Mouse (Mus musculus) frontal cortex, postnatal 25 days (tissue): ENCODE measurements around the gene Actg1.

ENCODE experiments used
- DNase-seq, 2 experiments: peaks; one replicate each; pipeline ENCODE4 v3.0.0; 2022; ENCODE audit warnings: low spot score in 2 of 2

The Actg1 gene

GRCm38 (mm10) chr11:120347791-120348683 is at the start of gene Actg1:
Gene Actg1 (minus strand): TSS chr11:120348542.
- DNase-seq, result peak; percentile 70

DNA sequence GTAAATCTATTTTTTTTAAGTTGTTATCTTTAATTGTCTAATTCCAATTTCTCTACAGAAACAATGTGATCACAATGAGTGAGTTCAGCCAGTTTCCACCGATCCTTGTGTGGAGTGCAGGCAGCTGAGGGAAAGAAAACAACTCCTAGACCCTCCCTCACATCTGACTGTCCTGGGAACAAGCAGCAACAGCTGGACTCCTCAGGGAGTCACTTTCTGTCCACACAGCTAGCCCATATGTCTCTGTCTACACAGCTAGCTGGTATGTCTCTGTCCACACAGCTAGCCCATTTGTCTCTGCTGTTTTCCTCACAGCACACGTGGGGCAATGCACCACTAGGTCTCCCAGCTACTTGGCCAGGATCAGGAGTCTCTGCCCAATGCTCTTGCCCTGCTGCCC is 49.3 kb upstream of the Actg1 start:
- no peak for DNase-seq

DNA sequence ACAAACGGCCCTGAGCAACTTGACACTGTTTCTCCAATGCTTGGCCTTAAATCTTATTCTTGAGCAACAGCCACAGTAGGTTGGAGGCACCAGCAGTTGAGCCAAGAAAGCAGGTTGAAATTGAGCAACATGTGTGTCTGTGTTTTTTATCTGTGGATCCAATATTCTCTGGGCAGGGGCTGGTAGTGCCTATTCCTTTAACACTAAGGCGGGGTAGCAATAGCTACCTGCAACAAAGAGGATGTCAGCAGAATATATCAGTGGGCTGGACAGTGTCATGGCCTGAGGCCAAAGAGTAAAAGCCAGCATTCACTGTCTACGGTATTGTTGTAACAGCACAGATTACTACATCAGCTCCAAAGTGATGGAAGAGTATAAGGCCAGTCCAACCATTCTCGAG is 47.3 kb upstream of the Actg1 start:
- no peak for DNase-seq

- no peak for DNase-seq
Observed at GRCm38 (mm10) chr11:120388580-120388979, 40.2 kb upstream of the Actg1 start.

GRCm38 (mm10) chr11:120387157-120387556 is 38.8 kb upstream of the Actg1 start:
- DNase-seq, result no peak

- no peak for DNase-seq
Observed at GRCm38 (mm10) chr11:120386632-120387031, 38.3 kb upstream of the Actg1 start.

GRCm38 (mm10) chr11:120382509-120382908 is 34.2 kb upstream of the Actg1 start:
- peak in 1 of 2 experiments; percentile 20 for DNase-seq

DNA sequence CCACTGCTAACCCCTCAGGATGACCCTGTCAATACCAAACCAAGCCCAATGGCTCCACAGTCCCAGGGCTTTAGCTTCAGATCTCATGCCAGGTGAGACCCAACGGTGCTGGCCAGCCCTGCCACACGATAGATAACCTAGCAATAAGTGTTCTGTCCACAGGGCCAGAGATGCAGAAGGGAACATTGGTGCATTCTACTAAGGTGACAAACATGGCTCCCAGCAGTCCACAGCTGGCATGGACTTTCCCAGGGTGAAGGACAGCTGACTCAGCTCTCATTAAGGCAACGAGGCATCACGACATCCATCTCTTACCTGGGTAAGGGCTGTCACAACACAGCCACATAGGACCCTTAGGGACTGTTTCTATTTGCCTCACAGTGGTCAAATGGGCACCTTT is 32.8 kb upstream of the Actg1 start:
- no peak for DNase-seq

DNA sequence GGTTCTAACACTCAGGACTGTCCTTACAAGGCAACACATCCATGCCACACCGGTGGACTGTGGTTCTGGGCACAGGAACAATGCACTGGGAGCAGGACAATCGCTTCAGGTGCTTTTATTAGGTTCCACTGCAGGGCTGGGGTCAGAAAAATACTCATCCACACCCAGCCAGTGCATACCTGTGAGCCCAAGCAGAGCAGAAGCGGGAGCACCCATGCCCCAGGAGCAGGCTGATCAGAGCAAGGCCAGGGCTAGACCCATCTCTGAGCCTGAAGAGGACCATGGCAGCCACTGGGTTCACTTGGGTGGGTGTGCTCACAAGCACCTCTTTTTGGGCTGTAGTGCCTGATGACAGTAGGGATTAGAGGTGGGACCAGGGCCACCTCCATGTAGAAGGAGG is 31.9 kb upstream of the Actg1 start:
- no peak for DNase-seq

DNA sequence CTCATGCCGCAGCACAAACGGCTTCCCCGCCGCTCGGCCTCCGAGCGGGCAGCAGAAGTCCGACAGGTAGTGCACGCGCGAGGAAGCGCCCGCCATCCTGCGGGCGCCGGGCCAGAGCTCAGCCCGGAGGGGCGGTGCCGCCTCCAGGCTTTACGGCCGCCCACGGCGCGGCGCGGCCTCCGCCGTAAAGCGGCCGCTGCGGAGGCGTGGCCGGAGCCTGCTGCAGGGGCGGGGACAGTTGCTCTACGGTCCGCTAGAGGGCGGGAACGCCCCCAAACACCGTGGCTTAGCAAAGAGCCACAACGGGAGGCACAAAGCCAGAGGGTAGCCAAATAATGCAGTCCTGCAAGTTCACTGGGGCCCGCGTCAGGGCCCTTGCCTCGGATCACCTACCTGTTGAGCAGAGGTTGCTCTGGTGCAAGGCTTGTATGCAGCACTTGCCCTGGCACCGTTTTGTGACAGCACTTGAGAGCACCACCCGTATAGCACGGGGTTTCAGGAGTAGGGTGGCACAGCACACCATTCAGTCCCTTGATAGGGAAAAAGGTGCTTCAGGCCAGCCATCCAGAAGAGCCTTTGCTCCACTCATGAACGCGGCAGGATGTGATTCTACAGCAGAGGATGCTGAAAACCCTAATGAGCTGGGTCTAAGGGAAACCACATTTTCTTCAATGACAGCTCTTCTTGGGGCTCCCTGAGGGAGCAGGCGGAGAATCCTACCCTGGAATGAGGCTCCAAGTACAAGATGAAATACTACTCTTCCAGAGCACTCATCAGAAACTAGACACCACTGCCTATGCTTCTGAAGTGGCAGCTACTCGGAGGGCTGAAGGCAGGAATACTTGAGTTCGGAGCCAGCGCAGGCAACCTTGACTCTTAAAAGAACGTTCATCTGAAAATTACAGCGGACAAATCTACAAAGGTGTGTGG is 30.5 kb upstream of the Actg1 start, which contains the start of gene Faap100:
TSS of gene Faap100 (minus strand) at position 154 of the 930 bp plus-strand sequence.
- DNase-seq, result peak; percentile 62 to 75

DNA sequence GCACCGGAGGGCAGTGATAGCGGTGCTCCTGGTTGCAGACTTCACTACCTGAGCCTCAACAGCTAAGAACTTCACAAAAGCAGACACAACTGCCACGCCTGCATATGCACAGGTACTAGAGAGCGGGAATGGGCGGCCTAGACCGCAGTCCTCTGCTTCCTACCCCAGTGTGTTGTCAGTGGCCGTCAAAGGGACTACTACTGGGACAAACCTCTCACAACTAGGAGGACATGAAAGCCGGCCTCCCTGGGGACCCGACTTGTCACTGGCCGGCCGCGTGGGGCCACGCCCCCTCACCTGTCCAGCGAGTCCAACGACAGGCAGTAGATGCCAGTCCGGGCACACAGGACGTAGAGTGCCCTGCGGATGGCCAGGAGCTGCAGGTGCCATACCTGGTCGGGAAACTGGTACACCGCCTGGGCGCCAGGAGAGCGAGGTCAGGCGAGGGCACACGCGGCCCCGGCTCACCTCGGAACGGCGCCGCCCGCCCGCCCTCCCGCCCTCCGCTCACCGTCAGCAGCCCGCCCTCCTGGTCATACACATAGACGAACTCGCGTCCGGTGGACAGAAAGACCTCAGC is 29.8 kb upstream of the Actg1 start:
- no peak for DNase-seq

GRCm38 (mm10) chr11:120377337-120377736 is 29.0 kb upstream of the Actg1 start:
- DNase-seq, result no peak

- DNase-seq, result no peak
Observed at GRCm38 (mm10) chr11:120376302-120377160, 28.2 kb upstream of the Actg1 start.

DNA sequence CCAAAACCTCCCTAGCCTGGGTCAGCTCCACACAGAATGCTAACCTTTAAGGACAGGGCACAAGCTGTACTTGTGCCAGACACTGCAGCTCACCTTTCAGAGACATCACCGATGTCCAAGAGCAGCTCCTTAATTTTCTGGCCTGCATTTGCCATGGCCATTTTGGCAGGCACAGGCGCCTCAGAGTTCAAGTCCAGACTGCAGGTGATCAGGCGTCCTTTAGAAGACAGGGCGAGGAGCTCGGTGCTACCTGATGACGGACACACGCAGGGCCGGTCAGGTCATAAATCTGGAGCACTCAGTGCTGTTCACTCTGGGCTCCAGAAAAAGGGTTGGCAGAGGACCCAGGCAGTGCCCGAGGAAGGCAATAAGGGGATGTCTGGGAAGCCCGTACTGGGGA is 27.0 kb upstream of the Actg1 start:
- no peak for DNase-seq

GRCm38 (mm10) chr11:120373820-120374586 is 25.7 kb upstream of the Actg1 start:
- DNase-seq, result no peak

DNA sequence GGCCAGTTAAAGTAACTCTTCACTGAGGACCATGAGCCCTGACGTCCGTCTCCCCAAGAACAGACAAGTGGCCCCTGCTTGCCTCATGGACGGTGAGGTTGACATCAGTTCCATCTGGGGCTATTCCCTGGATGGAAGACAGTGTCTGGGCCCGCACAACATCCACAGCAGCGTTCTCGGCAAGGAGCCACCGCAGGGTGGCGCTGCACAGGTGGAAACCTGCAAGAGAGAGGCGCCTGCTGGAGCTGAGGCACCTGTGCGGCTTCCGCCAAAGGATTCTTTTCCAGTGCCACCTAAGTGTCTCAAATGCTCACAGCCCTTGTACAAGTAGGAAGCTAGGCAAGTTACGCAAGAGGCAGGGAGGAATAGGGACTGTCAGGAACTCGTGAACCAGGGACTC is 24.7 kb upstream of the Actg1 start:
- no peak for DNase-seq

GRCm38 (mm10) chr11:120369656-120370055 is 21.3 kb upstream of the Actg1 start:
- no peak for DNase-seq

GRCm38 (mm10) chr11:120366443-120367027 is 18.2 kb upstream of the Actg1 start:
- DNase-seq, result no peak

DNA sequence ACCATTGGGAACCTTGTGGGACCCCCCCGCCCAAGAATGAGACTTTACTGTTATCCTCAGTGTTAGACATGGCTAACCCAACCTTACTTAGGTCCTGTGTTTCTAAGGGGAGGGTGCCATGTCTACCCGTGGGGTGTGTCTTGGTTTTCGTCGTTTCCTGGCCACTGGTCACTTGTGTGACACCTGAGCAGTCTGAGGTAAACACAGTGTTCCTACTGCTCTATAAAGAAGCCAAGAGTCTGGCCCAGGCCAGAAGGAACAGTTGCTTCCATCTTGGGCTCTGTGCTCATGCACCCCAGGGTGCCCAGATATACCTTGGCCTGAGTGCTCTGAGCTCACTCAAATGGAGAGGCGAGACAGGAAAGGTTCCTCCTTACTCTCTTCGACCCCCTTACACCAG is 14.5 kb upstream of the Actg1 start:
- DNase-seq, result no peak

DNA sequence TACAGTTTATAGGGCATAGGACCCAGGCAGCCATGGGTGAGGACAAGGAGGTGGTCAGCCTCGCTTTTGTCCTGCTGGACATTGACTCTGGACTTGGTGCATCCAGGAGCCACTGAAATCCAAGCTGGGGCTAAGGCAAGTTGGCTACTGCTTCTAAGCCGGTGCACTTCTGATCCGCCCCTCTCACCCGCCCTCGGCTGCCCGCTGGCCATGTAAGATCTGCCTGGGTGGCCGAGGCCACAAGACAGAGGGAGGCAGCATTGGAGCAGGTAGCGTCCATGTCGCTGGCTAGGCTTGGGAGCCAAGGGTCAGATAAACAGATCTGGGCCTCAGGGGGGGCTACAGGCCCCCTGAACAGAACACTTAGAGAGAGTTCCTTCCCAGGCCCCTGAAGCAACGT is 13.0 kb upstream of the Actg1 start, which contains the start of gene Fscn2:
TSS of gene Fscn2 (plus strand) at position 240 of the 400 bp plus-strand sequence.
- no peak for DNase-seq
